Mouse (Mus musculus) E14TG2a.4 (cell line): Measurements from ENCODE around the gene Pigu.

ENCODE experiments used
- H3K27me3 ChIP-seq: 2 replicates; pipeline ENCODE4 v1.6.1; 2014; ENCODE audit warnings: low read length, control low read depth; ENCODE audit not compliant: insufficient read depth
- H3K36me3 ChIP-seq: 2 replicates; pipeline ENCODE4 v1.6.1; 2014; ENCODE audit warnings: low read length, control low read depth; ENCODE audit not compliant: insufficient read depth
- H3K4me1 ChIP-seq: replicated peaks from 2 replicates; pipeline ENCODE4 v1.6.1; 2014; ENCODE audit warnings: low read depth, low read length, control low read depth
- H3K4me3 ChIP-seq: replicated peaks from 2 replicates; pipeline ENCODE4 v1.5.1; 2014; ENCODE audit warnings: mild to moderate bottlenecking, low read length
- H3K9me3 ChIP-seq: 2 replicates; pipeline ENCODE4 v1.6.1; 2014; ENCODE audit warnings: low read length, control low read depth
- CTCF ChIP-seq: conservative IDR thresholded peaks from 2 replicates; pipeline ENCODE4 v1.5.1; 2014; ENCODE audit warnings: low read length
- NANOG ChIP-seq: IDR thresholded peaks from 2 replicates; pipeline ENCODE4 v1.6.1; 2014; ENCODE audit warnings: borderline replicate concordance, low read length, mixed read lengths
- POU5F1 ChIP-seq: IDR thresholded peaks from 2 replicates; pipeline ENCODE4 v1.6.1; 2014; ENCODE audit warnings: low read length, borderline replicate concordance

Gene Pigu

DNA sequence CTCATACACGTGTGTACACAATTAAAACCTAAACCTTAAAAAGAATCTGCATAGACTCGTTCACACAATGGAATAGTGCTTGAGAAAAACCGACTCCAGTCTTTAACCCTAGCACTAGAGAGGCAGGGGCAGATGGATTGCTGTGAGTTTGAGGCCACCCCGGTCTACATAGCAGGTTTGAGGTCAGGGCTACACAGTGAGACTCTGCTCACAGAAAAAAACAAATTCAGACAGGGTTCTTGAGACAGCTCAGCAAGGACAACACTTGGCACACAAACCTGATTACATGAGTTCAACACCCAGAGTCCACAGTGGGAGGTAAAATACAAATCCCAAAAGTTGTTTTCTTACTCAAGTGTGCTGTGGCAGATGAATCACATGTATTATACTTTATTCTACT lies 31.2 kb downstream of the Pigu start:
- H3K4me1 ChIP-seq, result peaks cover 3% of the 10 kb centered on the region; the same call in 1 of the 2 replicates
- peaks cover 40% of the 10 kb centered on the region for H3K36me3 ChIP-seq
- no peaks in the 10 kb centered on the region for H3K9me3 ChIP-seq
- no peaks in the 10 kb centered on the region for H3K27me3 ChIP-seq
- no peak for TF ChIP-seq NANOG
- TF ChIP-seq POU5F1, result no peak
- TF ChIP-seq CTCF, result no peak
- H3K4me3 ChIP-seq, result no peak overlapping the region

DNA sequence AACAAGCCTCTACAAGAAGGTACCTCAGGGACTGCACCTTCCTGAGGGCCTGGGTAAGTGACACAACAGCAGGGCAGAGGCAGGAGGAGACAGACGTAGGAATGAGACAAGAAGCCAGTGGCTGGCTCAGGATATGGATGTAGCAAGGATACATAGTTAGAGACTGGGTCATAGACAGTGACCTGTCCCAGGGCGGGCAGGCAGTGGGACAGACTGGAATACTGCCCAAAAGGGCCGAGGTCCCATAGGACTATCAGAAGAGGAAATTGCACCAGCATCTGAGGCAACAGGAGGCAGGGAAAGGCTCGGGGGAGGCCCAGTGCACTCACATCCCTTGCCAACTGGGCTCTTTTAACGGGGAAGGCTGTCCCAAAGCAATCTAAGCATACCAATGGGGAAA lies 36.6 kb downstream of the Pigu start:
- H3K4me1 ChIP-seq, result peaks cover 15% of the 10 kb centered on the region
- no peaks in the 10 kb centered on the region for H3K27me3 ChIP-seq
- H3K4me3 ChIP-seq, result no peak overlapping the region
- H3K9me3 ChIP-seq, result no peaks in the 10 kb centered on the region
- TF ChIP-seq POU5F1, result no peak
- TF ChIP-seq CTCF, result no peak
- TF ChIP-seq NANOG, result no peak
- peaks cover 12% of the 10 kb centered on the region for H3K36me3 ChIP-seq

DNA sequence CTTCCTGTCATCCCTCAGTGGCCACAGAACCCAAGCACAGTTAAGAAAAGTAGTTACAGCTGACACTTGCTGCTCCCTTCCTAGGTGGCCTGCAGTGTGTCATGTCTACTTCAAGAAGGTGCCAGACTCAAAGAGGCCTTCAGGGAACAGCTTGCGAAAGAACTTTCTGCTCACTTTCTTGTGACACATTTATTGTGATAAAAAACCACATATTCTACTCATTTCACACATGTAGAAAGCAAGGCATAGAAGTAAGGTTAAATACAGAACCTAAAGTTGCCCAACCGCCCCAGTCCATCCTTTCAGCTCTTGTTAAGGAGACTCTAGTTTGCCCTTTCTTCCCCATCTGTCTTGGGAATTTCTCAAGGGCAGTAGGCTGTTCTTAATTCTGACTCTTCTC lies 38.6 kb downstream of the Pigu start:
- Histone ChIP-seq H3K4me3 (no peak overlapping the region), H3K36me3 (peaks cover 22% of the 10 kb centered on the region), H3K9me3 (no peaks in the 10 kb centered on the region), H3K27me3 (no peaks in the 10 kb centered on the region), H3K4me1 (peaks cover 15% of the 10 kb centered on the region)
- no peak for TF ChIP-seq NANOG
- TF ChIP-seq CTCF, result no peak
- TF ChIP-seq POU5F1, result no peak

DNA sequence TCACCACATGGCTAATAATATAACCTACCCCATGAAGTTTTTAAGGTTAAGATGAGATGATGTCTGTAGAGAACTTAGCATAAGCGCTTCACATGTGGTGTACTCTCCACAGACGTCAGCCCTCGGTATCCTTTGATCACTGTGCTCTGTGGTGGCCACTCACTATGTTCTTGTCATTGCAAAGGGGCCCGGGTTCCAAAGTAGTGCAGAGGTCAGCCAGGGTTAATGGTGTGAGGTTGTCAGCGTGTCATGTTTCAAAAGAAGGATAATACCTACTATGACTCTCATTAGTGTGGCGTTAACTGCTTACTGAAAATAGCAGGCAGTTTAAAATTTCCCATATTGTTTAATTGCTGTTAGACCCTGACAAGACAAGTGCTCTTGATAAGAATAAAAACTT lies 43.6 kb downstream of the Pigu start:
- H3K36me3 ChIP-seq, result peaks cover 41% of the 10 kb centered on the region
- no peak overlapping the region for H3K4me3 ChIP-seq
- H3K9me3 ChIP-seq, result peaks cover 31% of the 10 kb centered on the region
- no peaks in the 10 kb centered on the region for H3K4me1 ChIP-seq
- TF ChIP-seq NANOG (no peak), POU5F1 (no peak), CTCF (no peak)
- H3K27me3 ChIP-seq, result no peaks in the 10 kb centered on the region

DNA sequence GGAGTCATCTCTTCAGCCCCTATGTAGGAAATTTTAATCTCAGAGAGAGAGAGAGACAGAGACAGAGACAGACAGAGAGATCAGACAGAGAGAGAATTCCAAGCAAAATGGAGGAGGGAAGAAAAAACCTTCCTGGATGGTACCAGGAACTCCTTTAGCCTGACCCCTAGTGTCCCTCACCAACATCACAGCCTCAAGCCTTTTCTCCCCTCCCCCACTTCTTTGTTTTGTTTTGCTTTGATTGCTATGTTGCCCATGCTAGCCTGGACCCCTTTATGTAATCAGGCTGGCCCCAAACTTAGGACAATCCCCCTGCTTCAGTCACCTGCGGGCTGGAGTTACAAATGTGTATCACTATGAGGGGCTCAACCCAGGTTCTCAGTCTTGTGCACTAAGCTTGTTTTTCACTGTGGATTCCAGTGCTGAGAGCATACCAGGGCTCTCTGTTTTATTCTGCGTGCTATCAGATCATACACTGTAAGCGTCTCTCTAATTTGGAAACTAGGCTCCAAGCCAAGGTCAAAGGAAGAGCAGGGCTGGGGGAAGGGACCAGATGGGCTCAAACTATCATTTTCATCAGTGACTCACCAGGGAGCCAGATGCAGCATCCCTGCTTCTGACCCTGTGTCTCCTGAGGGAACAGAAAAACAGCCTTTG lies 48.2 kb downstream of the Pigu start:
- Histone ChIP-seq H3K4me3 (no peak overlapping the region), H3K27me3 (no peaks in the 10 kb centered on the region)
- TF ChIP-seq POU5F1, result no peak
- TF ChIP-seq NANOG, result no peak
- no peak for TF ChIP-seq CTCF

DNA sequence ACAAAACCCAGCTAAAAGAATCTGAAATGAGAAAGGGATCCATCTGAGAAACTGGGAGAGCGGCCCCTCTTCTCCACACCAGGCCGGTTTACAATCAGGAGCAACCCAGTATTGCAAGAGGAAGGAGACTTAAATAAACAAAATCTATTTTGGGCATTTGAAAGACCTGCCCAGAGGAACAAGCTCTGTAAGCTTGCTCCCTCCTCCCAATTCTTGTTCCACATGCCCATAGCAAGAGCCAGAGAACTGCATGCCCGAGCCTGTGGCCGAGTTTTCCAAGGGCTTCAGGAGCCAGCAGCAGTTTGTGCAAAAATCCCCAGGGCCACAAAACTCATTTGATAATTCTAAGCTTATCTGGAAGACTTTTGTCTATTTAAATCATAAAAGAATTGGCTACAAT lies 57.7 kb downstream of the Pigu start:
- H3K4me3 ChIP-seq, result no peak overlapping the region
- H3K4me1 ChIP-seq, result no peaks in the 10 kb centered on the region
- H3K9me3 ChIP-seq, result peaks cover 6% of the 10 kb centered on the region
- H3K27me3 ChIP-seq, result no peaks in the 10 kb centered on the region
- no peak for TF ChIP-seq NANOG
- no peak for TF ChIP-seq CTCF
- no peak for TF ChIP-seq POU5F1
- H3K36me3 ChIP-seq, result peaks cover 61% of the 10 kb centered on the region

More for the DNA sequence above, 48.2 kb downstream of the Pigu start:
- Histone ChIP-seq H3K9me3 (peaks cover 74% of the 10 kb centered on the region), H3K4me1 (no peaks in the 10 kb centered on the region), H3K36me3 (peaks cover 70% of the 10 kb centered on the region)

DNA sequence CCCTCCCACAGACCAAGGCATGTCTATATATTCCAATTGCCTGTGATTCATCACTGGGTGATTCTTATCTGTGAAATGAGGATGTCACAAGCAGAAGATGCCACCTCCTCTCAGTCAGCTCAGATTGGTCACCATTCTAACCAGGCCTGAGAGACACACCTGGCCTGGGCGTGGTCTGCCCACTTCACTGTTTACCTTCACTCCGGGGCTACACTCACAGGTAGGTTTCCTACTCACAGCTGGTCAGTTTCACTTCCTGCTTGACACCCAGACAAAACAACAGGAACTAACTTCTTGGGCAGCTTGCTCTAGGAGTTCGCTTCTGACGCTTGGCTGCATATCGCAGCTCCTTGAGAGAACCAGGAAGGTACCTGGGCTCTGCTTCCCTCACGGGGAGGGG lies 61.8 kb downstream of the Pigu start:
- Histone ChIP-seq H3K4me1 (no peaks in the 10 kb centered on the region), H3K4me3 (no peak overlapping the region)
- no peak for TF ChIP-seq POU5F1
- TF ChIP-seq NANOG, result no peak
- no peak for TF ChIP-seq CTCF

DNA sequence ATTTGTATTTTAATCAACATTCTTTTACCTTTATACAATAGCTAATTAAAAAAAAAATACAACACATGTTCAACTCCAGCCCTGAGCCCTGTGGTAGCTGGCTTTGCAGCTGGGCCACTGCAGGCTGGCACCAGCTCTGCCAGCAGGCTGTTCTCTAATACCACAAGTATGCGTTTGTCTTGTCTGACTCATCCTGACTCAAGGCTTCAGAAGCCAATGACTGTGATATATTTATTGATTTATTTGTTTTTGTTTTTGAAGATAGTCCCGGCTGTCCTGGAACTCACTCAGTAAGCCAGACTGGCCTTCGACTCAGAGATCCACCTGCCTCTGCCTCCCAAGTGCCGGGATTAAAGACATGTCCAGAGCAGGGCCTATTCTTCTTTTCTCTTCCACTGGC lies 63.3 kb downstream of the Pigu start:
- Histone ChIP-seq H3K4me1 (no peaks in the 10 kb centered on the region), H3K9me3 (no peaks in the 10 kb centered on the region), H3K27me3 (no peaks in the 10 kb centered on the region), H3K36me3 (peaks cover 72% of the 10 kb centered on the region), H3K4me3 (no peak overlapping the region)
- TF ChIP-seq POU5F1 (no peak), NANOG (no peak), CTCF (no peak)

More for the DNA sequence above, 61.8 kb downstream of the Pigu start:
- H3K27me3 ChIP-seq, result no peaks in the 10 kb centered on the region
- peaks cover 74% of the 10 kb centered on the region for H3K36me3 ChIP-seq
- no peaks in the 10 kb centered on the region for H3K9me3 ChIP-seq

DNA sequence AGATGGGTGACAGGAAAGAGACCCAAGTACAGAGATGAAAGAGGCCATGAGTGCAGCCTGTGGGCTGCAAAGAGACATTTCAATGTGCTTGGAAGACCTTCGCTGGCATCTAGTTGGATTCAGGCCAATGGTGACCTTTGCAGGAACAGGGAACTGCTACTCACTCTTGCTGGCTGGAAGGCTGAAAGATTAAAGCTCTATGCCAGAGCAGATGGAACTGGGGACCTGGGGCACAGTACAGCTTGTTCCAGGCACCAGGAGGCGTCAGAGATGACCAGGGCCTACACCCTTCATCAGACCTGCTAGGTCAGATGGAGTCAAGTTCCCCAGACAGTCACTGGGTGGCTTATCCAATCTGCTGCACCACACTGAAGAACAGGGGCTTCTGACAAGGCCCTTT lies 63.8 kb downstream of the Pigu start:
- no peak for TF ChIP-seq POU5F1
- H3K4me3 ChIP-seq, result no peak overlapping the region
- no peaks in the 10 kb centered on the region for H3K9me3 ChIP-seq
- H3K27me3 ChIP-seq, result no peaks in the 10 kb centered on the region
- peaks cover 66% of the 10 kb centered on the region for H3K36me3 ChIP-seq
- H3K4me1 ChIP-seq, result no peaks in the 10 kb centered on the region
